Mouse (Mus musculus): Measurements from ENCODE around the gene Ifi35. TPM values are rescaled to one million over a fixed set of nuclear protein-coding genes. Genes with fewer than 3 reads are reported as not detected.
"Not testable (repeated sequence)": the region's sequence is repeated elsewhere in the genome, so short reads cannot be mapped to it uniquely, and the experiment has no call there.

The Ifi35 gene
- polyA plus RNA-seq, 1 experiment, result 24.7 TPM

DNA sequence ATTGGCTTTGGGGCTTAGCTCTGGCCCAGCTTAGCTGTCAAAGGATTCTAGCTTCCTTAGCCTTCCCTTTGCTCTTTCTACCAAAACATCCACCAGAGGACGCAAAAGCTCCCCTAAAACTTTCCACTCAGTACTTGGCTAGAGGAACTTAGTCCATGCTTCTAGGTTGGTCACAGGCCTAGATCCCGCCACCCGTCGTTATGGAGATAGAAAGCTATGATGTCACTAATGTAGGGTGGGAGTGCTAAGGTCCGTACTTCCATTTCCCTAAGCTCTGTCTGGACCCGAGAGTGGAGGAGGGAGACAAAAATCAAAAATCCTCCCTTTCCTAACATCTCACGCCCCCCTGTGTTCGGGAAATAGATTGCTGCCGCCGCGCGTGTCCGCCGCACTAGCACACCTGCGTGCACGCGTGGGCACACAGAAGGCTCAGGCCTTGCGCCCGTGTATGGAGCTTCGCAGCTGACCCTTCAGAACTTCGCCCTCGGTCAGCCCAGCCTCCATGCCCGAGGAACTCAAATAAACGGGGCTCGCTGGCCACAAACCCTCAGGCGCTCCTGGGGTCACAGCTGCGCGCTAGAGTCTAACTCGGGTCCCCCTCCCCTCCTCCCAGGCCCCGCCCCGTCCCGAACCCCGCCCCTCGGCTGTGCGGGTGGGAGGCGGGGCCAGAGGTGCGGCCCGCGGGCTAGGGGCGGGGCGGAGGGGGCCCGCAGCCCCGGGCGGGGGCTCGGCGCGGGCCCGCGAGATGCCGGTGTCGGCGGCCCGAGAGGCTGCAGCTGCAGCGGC, 19.5 kb downstream of the Ifi35 start:
- no peak overlapping the region for H3K27ac ChIP-seq (ENCODE audit: insufficient read depth, low read length)
- TF ChIP-seq CTCF (IDR thresholded peaks at IDR 0.05; ENCODE audit: borderline replicate concordance, insufficient read depth, low read length) (0 out of 2 replicates have a peak, but pooled peaks have one; percentile 14), POLR2A (IDR thresholded peaks at IDR 0.05; ENCODE audit: low read depth, low read length) (0 out of 2 replicates have a peak, but pooled peaks have one; percentile 18)
- H3K4me1 ChIP-seq (ENCODE audit: control insufficient read depth, insufficient read depth, low read length), result 0 out of 2 replicates have a peak, but pooled peaks cover 5% of the 10 kb centered on the region
- H3K4me3 ChIP-seq (ENCODE audit: insufficient read depth, low read length), result peak overlapping the region; percentile 71

- 0 out of 2 replicates have a peak, but pooled peaks cover 5% of the 10 kb centered on the region for H3K4me1 ChIP-seq (ENCODE audit: control insufficient read depth, insufficient read depth, low read length)
- peak overlapping the region; percentile 71 for H3K4me3 ChIP-seq (ENCODE audit: insufficient read depth, low read length)
- no peak overlapping the region for H3K27ac ChIP-seq (ENCODE audit: insufficient read depth, low read length)
- no peak for TF ChIP-seq CTCF (IDR thresholded peaks at IDR 0.05; ENCODE audit: borderline replicate concordance, insufficient read depth, low read length)
- peak; percentile 5; the same call in 1 of the 2 replicates for TF ChIP-seq POLR2A (IDR thresholded peaks at IDR 0.05; ENCODE audit: low read depth, low read length)
Measured at GRCm38 (mm10) chr11:101468263-101468688, 20.1 kb downstream of the Ifi35 start.

DNA sequence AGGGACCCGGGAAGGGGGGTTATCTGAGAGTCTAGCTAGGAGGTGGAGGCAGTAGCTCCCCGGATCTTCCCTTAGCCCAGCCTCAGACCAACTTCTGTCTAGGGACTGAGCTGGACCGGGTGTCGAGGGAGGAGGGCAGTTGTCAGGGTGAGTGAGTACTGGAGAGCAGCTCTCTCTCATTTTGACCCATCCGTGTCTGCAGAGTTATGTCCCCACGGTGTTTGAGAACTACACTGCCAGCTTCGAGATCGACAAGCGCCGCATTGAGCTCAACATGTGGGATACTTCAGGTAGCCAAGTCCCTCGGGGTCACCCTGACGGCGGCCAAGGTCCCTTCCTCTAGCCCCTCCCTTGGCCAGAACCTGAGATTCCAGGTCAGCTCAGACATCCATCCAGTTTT, 20.5 kb downstream of the Ifi35 start:
- no peak for TF ChIP-seq CTCF (IDR thresholded peaks at IDR 0.05; ENCODE audit: borderline replicate concordance, insufficient read depth, low read length)
- no peak for TF ChIP-seq POLR2A (IDR thresholded peaks at IDR 0.05; ENCODE audit: low read depth, low read length)
- peak overlapping the region; percentile 71 for H3K4me3 ChIP-seq (ENCODE audit: insufficient read depth, low read length)
- no peak overlapping the region for H3K27ac ChIP-seq (ENCODE audit: insufficient read depth, low read length)
- H3K4me1 ChIP-seq (ENCODE audit: control insufficient read depth, insufficient read depth, low read length), result 0 out of 2 replicates have a peak, but pooled peaks cover 5% of the 10 kb centered on the region

- Histone ChIP-seq H3K4me3 (ENCODE audit: insufficient read depth, low read length) (no peak overlapping the region), H3K27ac (ENCODE audit: insufficient read depth, low read length) (no peak overlapping the region), H3K4me1 (ENCODE audit: control insufficient read depth, insufficient read depth, low read length) (0 out of 2 replicates have a peak, but pooled peaks cover 5% of the 10 kb centered on the region)
- no peak for TF ChIP-seq CTCF (IDR thresholded peaks at IDR 0.05; ENCODE audit: borderline replicate concordance, insufficient read depth, low read length)
- no peak for TF ChIP-seq POLR2A (IDR thresholded peaks at IDR 0.05; ENCODE audit: low read depth, low read length)
Measured at GRCm38 (mm10) chr11:101469155-101469554, 20.9 kb downstream of the Ifi35 start.

- TF ChIP-seq CTCF (IDR thresholded peaks at IDR 0.05; ENCODE audit: borderline replicate concordance, insufficient read depth, low read length) (no peak), POLR2A (IDR thresholded peaks at IDR 0.05; ENCODE audit: low read depth, low read length) (no peak)
- Histone ChIP-seq H3K4me3 (ENCODE audit: insufficient read depth, low read length) (no peak overlapping the region), H3K4me1 (ENCODE audit: control insufficient read depth, insufficient read depth, low read length) (0 out of 2 replicates have a peak, but pooled peaks cover 5% of the 10 kb centered on the region), H3K27ac (ENCODE audit: insufficient read depth, low read length) (no peak overlapping the region)
Measured at GRCm38 (mm10) chr11:101470206-101470605, 22.0 kb downstream of the Ifi35 start.

GRCm38 (mm10) chr11:101471926-101472325, 23.7 kb downstream of the Ifi35 start:
- Histone ChIP-seq H3K4me1 (ENCODE audit: control insufficient read depth, insufficient read depth, low read length) (0 out of 2 replicates have a peak, but pooled peaks cover 5% of the 10 kb centered on the region), H3K4me3 (ENCODE audit: insufficient read depth, low read length) (no peak overlapping the region), H3K27ac (ENCODE audit: insufficient read depth, low read length) (no peak overlapping the region)
- no peak for TF ChIP-seq CTCF (IDR thresholded peaks at IDR 0.05; ENCODE audit: borderline replicate concordance, insufficient read depth, low read length)
- TF ChIP-seq POLR2A (IDR thresholded peaks at IDR 0.05; ENCODE audit: low read depth, low read length), result no peak

- TF ChIP-seq POLR2A (IDR thresholded peaks at IDR 0.05; ENCODE audit: low read depth, low read length) (no peak), CTCF (IDR thresholded peaks at IDR 0.05; ENCODE audit: borderline replicate concordance, insufficient read depth, low read length) (no peak)
- H3K4me3 ChIP-seq (ENCODE audit: insufficient read depth, low read length), result no peak overlapping the region
Measured at GRCm38 (mm10) chr11:101472336-101472735, 24.1 kb downstream of the Ifi35 start.

DNA sequence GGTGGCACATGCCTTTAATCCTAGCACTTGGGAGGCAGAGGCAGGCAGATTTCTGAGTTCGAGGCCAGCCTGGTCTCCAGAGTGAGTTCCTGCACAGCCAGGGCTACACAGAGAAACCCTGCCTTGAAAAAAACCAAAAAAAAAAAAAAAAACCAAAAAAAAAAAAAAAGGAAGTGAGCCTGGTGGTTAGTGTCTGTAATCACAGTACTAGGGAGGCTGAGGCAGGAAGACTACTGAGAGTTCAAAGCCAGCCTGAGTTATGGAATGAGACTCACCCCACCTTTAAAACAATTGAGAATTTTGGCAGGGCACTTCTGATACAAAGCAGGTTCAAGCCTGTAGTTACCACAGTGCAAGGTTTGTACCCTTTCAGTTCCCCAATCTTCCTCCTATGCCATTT, 25.5 kb downstream of the Ifi35 start:
- H3K27ac ChIP-seq (ENCODE audit: insufficient read depth, low read length); H3K4me3 ChIP-seq (ENCODE audit: insufficient read depth, low read length); H3K4me1 ChIP-seq (ENCODE audit: control insufficient read depth, insufficient read depth, low read length): not testable (repeated sequence)

More at GRCm38 (mm10) chr11:101472336-101472735, 24.1 kb downstream of the Ifi35 start:
- no peak overlapping the region for H3K27ac ChIP-seq (ENCODE audit: insufficient read depth, low read length)
- H3K4me1 ChIP-seq (ENCODE audit: control insufficient read depth, insufficient read depth, low read length), result 0 out of 2 replicates have a peak, but pooled peaks cover 5% of the 10 kb centered on the region

- Histone ChIP-seq H3K4me1 (ENCODE audit: control insufficient read depth, insufficient read depth, low read length) (no peaks in the 10 kb centered on the region), H3K4me3 (ENCODE audit: insufficient read depth, low read length) (no peak overlapping the region), H3K27ac (ENCODE audit: insufficient read depth, low read length) (no peak overlapping the region)
- TF ChIP-seq POLR2A (IDR thresholded peaks at IDR 0.05; ENCODE audit: low read depth, low read length) (no peak), CTCF (IDR thresholded peaks at IDR 0.05; ENCODE audit: borderline replicate concordance, insufficient read depth, low read length) (no peak)
Measured at GRCm38 (mm10) chr11:101474298-101474697, 26.1 kb downstream of the Ifi35 start.

GRCm38 (mm10) chr11:101476361-101476760, 28.2 kb downstream of the Ifi35 start:
- H3K4me3 ChIP-seq (ENCODE audit: insufficient read depth, low read length); H3K27ac ChIP-seq (ENCODE audit: insufficient read depth, low read length); H3K4me1 ChIP-seq (ENCODE audit: control insufficient read depth, insufficient read depth, low read length): not testable (repeated sequence)

All from embryonic fibroblast, embryonic 13.5 days (primary cell).